Mouse (Mus musculus) cerebellum, postnatal 36 days (tissue): ENCODE data around the gene Cbx4.

ENCODE experiments used
- DNase-seq, 2 experiments: peaks; one replicate each; pipeline ENCODE4 v3.0.0; 2021 to 2022; ENCODE audit warnings: mixed read lengths in 2 of 2

Gene Cbx4

DNA sequence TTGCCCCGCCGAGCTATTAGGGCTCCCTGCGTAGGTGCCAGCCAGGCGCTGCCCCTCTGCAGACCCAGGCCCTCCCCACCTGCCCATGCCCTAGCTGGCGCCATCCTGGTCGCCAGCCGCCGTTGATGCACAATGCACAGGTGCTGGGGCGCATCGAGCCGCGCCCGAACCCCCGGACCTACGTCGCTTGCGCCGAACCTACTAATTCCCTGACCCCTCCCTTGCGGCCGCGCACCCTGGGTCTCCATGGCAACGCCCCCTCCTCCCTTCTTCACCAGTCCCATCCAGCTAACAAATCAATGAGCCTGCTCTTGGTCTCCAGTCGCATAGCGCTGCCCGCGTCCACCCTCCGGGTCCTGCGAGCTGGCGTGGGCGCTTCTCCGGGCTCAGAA is 44.7 kb downstream of the Cbx4 start:
- no peak for DNase-seq

DNA sequence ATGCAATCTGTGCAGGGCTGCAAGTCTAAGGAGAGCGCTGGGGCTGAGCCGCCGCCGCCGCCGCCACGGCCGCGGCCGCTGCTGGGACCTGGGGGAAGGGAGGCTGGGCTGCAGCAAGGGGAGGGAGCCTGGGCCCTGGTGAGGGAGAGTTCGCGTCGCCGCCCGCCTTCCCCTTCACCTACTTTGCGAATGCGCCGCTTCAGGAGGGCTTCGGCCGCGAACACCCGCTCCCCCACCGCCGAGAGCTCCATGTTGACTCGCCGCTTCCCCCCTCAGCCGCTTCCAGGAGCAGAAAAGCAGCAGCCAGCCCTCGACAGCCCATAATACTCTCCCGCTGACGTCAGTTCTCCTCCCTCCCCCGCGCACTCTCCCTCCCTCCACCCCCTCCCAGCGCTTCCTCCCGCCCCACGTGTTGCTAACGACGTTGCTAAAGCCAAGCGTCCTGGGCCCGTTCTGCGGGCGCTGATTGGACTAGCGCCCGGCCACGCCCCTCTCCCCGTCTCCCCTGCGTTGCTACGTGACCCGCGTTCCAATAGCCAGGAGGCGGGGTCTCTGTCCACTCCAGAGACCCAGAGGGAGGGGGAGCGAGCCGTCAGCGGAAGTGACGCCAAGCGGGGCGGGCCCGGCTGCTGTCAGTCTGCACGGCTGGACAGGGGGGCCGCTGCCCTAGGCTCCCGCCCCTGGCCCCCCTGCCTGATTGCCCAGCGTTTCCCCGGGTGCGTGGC is 45.3 kb downstream of the Cbx4 start, which contains the start of gene Cbx8:
Cbx8 (minus strand) TSS at position 370 of the 725 bp plus-strand sequence.
- DNase-seq, result peak; percentile 99 to 100

GRCm38 (mm10) chr11:119039732-119040512 is 46.1 kb downstream of the Cbx4 start:
- no peak for DNase-seq

GRCm38 (mm10) chr11:119038744-119039484 is 47.1 kb downstream of the Cbx4 start:
- DNase-seq, result no peak

DNA sequence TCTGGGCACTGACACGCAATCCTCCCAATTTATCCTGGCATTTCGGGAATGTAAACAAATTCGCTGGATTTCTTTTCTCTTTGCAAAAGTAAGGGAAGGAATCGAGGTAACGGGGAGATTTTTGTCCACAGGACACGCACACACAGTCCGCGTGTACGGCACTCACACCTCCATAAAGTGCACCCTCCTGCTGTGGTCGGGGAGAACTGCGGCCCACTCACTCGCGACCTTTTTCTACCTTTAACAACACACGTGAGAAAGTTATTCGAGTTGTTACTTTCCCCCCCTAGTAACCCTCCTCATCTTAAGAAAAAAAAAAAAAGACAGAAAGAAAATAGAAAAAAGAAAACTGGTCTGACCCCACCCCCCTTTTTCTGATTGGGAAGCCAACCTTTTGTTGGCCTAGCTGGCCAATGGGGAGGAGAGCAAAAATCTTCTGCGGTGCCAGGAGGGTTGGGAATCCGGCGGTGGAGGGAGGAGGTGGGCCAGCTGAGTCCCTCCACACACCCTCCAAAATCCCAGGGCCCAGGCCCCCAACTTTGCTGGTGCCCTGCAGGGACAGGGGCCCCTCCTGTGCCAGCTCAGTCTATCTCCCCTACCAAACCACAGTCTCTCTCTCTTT is 48.1 kb downstream of the Cbx4 start:
- DNase-seq, result no peak

DNA sequence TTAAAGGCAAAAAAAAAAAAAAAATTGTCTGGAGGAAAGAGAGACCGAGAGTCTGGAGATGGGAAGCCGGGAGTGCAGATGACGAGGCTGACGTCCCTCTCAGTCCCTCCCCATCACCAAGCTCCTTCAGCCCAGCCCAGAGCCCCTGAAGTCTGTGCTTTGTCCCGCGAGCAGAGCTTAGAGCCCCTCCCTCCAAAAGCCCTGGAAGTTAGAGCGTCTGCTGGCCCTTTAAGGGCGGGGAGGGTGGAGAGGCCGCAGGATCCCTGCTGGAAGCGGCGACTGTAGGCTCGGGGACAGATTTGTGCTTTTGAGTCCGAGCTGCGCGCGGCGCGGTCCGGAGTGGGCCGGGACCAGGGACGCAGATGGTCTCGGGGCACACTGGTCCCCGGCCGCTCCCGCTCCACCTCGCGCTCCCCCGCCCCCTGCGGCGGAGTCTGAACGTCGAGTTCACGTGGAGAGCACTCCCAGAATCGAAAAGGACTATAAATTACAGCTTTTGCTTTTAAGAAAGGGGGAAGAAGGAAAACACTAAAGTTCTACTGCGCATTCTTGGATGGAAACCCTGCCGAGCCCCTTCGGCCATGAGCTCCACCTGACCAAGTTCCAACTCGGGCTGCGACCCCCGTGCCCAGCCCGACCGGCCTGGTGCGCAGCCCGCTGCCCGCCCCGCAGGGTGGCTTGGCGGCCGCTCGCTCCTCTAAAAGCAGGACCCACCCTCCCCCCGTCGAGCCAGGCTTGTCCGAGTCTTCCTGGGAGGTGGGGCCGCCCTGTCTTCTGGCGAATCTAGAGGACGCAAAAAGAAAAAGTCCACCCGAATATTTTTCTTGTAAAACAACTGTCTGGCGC is 48.9 kb downstream of the Cbx4 start:
- DNase-seq, result peak; percentile 51 to 53

DNA sequence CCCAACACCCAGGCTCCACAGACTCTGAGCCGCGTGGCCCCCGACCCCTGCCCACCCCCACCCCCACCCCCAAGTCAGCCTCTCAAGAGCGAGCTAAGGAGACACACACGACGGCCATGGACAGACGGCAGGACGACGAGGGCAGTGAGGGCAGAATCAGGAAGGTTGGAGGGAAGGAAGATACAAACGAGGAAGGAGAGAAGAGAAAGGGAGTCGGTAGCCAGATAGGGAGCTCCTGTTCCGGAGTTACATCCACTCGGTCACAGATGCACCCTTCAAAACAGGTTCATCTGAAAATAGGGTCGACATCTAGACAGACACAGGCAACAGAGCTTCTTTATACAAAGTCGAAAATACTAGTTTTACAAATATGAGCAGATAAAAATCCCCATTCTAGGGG is 49.6 kb downstream of the Cbx4 start:
- DNase-seq, result no peak

GRCm38 (mm10) chr11:119035686-119036165 is 50.3 kb downstream of the Cbx4 start:
- no peak for DNase-seq

DNA sequence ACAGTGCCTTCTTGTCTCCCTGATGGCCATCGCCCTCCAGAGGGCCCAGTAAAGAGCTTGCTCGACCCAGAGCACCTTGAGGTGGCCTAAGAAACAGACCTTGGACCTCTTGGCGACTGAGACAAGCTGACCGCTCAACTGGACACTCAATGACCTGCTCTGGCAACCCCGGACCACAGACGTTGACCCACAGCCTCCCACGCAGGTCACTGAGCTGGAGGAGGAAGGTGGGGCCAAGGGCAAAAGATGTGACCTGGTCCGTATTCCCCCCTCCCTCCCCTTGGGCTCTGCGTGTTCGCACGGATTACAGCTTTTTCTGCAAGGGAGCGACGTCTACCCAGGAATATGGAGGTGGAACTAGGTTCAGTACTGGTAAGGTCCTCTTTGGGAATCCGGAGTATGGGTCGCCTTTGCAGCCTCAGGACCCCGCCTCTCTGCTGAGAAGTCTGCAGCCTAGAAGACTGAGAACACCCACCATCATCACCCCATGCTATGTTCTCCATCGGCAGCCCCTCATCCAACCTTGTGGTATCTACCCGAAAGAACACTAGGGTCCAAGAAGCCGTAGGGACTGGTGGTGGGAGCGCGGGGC is 50.8 kb downstream of the Cbx4 start:
- no peak for DNase-seq

DNA sequence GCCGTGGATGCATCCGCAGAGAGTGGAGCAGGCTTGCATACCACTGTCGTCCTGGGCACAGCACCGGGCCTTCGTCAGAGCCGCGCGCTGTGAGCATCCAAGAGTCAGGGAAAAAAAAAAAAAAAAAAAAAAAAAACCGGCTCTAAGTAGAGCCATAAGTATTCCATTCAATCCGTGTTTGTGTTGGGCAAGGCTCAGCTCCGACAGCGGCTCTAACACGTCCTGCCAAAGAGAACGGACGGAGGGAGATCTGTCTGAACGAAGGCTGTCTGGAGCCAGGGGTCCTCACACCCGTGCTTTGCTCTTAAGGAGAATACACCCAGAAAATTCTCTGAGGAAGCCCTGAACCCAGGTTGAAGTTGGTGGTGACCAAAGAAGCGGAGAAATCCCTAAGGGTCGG is 51.4 kb downstream of the Cbx4 start:
- no peak for DNase-seq

- DNase-seq, result peak; percentile 79 to 83
Observed at GRCm38 (mm10) chr11:119033874-119034558, 52.0 kb downstream of the Cbx4 start.
